Mouse (Mus musculus) MN1 (cell line): Measurements from ENCODE around the gene Mb.

Experiments used
- DNase-seq: peaks from one replicate; pipeline ENCODE4 v3.0.0-alpha.2; 2016; ENCODE audit warnings: low spot score

Gene Mb

GRCm38 (mm10) chr15:76979799-76980198 lies 70.7 kb downstream of the Mb start:
- no peak for DNase-seq

- no peak for DNase-seq
Observed at GRCm38 (mm10) chr15:76976619-76977018, 73.9 kb downstream of the Mb start.

DNA sequence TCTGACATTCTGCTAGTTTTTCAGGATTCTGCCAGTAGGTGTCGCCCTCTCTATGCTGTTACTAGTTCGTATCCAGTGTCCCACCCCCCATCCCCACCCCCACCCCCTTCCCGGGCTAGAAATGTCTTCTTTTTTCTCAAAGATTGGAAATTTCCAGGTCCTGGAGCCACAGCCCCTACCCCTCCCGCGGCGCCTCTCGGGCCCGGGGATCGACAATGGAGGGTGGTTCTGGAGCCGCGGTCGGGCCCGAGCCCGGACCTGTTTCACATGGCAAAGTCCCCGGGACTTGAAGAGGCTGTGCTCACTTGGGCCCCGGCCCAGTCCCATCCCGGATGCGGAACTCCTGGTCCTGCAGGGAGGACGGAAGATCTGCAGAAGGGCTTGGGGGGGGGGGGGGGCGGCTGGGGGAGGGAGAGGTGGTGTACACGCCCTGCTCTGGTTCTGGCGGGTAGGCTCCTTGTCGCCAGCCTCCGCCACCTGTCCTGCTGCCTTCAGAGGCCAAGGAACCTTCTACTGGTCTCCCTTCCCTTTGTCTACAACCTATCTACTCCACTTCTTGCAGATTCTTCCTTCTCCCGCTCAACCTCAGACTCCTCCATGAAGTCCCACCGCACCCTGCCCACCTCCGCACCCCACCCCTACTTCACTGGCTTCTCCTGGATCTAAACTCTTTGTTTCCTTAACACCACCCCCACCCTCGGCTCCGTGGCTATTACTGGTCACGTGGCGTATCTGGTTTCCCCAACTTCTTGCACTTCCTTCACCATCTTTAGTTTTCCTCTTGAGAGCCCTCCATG lies 76.4 kb downstream of the Mb start:
- DNase-seq = peak; percentile 90

DNA sequence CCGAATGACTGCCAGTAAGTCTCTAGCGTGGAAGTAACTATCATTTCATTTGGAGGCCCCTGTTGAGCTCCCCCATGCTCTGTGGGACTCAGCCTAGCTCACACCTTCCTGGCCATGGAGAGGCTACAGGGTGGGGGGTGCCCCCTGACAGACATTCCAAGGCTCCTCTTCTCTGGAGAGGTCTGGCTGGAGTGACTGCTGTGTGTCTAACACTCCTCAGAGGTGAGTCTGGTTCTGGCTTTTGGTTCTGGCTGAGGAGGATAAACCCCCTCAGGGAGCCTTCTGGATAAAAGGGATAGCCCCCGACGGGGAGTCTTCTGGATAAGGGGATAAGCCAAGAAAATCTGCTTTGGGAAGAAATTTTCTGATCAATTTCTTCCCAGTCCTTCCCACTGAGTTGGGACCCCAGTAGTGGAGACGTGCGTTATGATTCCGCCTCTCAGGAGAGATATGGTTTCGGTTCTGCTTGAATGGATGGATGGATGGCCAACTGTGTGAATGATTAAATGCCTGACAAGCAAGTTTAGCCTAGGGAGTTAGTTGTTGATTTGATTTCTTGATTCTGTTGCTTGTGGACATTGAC lies 77.1 kb downstream of the Mb start:
- no peak for DNase-seq

GRCm38 (mm10) chr15:76972661-76973060 lies 77.8 kb downstream of the Mb start:
- DNase-seq = no peak
